Mouse (Mus musculus): Measurements from ENCODE around the gene Podxl2.
A peak's percentile ranks its signal among the peaks of the same experiment; 100 is the strongest.

Gene Podxl2

GRCm38 (mm10) chr6:88874868-88875508, at the start of gene Podxl2:
TSS of gene Podxl2 (minus strand) at chr6:88875044.
- peak; percentile 94 to 96 for DNase-seq

GRCm38 (mm10) chr6:88918802-88919201, 44.0 kb upstream of the Podxl2 start:
- DNase-seq, result no peak

GRCm38 (mm10) chr6:88916153-88916552, 41.3 kb upstream of the Podxl2 start:
- DNase-seq, result peak; percentile 81 to 84

GRCm38 (mm10) chr6:88915510-88915909, 40.7 kb upstream of the Podxl2 start:
- peak; percentile 78 to 87 for DNase-seq

- no peak for DNase-seq
Observed at GRCm38 (mm10) chr6:88914799-88915198, 40.0 kb upstream of the Podxl2 start.

- DNase-seq, result no peak
Observed at GRCm38 (mm10) chr6:88913440-88913839, 38.6 kb upstream of the Podxl2 start.

GRCm38 (mm10) chr6:88913022-88913421, 38.2 kb upstream of the Podxl2 start:
- DNase-seq, result peak in 1 of 2 experiments; percentile 23

- no peak for DNase-seq
Observed at GRCm38 (mm10) chr6:88909151-88909550, 34.3 kb upstream of the Podxl2 start.

GRCm38 (mm10) chr6:88906369-88907108, 31.7 kb upstream of the Podxl2 start:
- peak; percentile 78 to 82 for DNase-seq

GRCm38 (mm10) chr6:88905042-88905441, 30.2 kb upstream of the Podxl2 start:
- DNase-seq, result no peak

GRCm38 (mm10) chr6:88904456-88904974, 29.7 kb upstream of the Podxl2 start:
- DNase-seq, result no peak

- DNase-seq, result peak in 1 of 2 experiments; percentile 8
Observed at GRCm38 (mm10) chr6:88903708-88904107, 28.9 kb upstream of the Podxl2 start.

GRCm38 (mm10) chr6:88901947-88902820, 27.3 kb upstream of the Podxl2 start, which contains the start of gene Tpra1:
TSS of gene Tpra1 (plus strand) at chr6:88902251.
- peak; percentile 96 to 97 for DNase-seq

- DNase-seq, result peak; percentile 36 to 59
Observed at GRCm38 (mm10) chr6:88901471-88901870, 26.6 kb upstream of the Podxl2 start.

- no peak for DNase-seq
Observed at GRCm38 (mm10) chr6:88899628-88900027, 24.8 kb upstream of the Podxl2 start.

- no peak for DNase-seq
Observed at GRCm38 (mm10) chr6:88899086-88899485, 24.2 kb upstream of the Podxl2 start.

GRCm38 (mm10) chr6:88898534-88899048, 23.7 kb upstream of the Podxl2 start, which contains the start of gene Mcm2:
TSS of gene Mcm2 (minus strand) at chr6:88898780.
- DNase-seq, result peak; percentile 96 to 97

- no peak for DNase-seq
Observed at GRCm38 (mm10) chr6:88897246-88897645, 22.4 kb upstream of the Podxl2 start.

GRCm38 (mm10) chr6:88895943-88896342, 21.1 kb upstream of the Podxl2 start:
- no peak for DNase-seq

- peak; percentile 90 to 92 for DNase-seq
Observed at GRCm38 (mm10) chr6:88893559-88893958, 18.7 kb upstream of the Podxl2 start.

- no peak for DNase-seq
Observed at GRCm38 (mm10) chr6:88890832-88891231, 16.0 kb upstream of the Podxl2 start.

- no peak for DNase-seq
Observed at GRCm38 (mm10) chr6:88889410-88890042, 14.7 kb upstream of the Podxl2 start.
